Mouse (Mus musculus): ENCODE data around the gene Dmp1. TPM values are rescaled to one million over a fixed set of nuclear protein-coding genes. Genes with fewer than 3 reads are reported as not detected.

Gene Dmp1
- polyA plus RNA-seq, 1 experiment: not detected

DNA sequence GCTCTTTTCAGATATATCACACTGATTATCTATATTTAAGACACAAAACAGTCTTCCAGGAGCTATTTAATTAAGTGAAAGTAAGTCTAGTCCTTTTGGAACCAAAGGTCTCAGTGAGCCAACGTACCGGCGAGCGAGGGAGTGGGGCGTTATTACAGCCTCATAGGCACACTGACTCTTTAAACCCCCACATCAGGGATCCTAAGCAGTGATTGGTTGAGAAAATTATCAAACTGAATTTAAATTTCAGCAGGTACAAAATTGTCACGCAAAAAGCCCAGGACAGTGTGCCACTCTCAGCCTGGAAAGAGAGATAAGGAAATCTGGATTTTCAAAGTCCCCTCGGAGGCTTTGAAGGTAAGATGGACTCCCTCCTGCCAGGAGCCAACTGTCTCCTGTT, 32.0 kb upstream of the Dmp1 start, which contains the start of gene Dspp:
Gene Dspp, plus strand, starts transcription at position 301 of the 400 bp plus-strand sequence.
- Histone ChIP-seq H3K9ac (ENCODE audit: low read depth, poor library complexity, severe bottlenecking) (no peak within 1 kb of the TSS), H3K4me1 (ENCODE audit: control insufficient read depth, insufficient read depth, low read length) (no peaks in the 10 kb centered on the region), H3K27ac (ENCODE audit: insufficient read depth, low read length) (no peak within 1 kb of the TSS), H3K4me3 (ENCODE audit: low read depth, low read length) (no peak within 1 kb of the TSS), H3K27me3 (ENCODE audit: control insufficient read depth, insufficient read depth, low read length, poor library complexity, severe bottlenecking) (no peaks in the 10 kb centered on the region), H3K36me3 (ENCODE audit: control insufficient read depth, insufficient read depth, low read length, poor library complexity, severe bottlenecking) (no peaks in the 10 kb centered on the region), H3K9me3 (replicated peaks; ENCODE audit: control insufficient read depth, insufficient read depth, low read length, poor library complexity, severe bottlenecking) (no peaks in the 10 kb centered on the region)
- TF ChIP-seq CTCF (IDR thresholded peaks at IDR 0.05; ENCODE audit: low read depth, low read length) (no peak), POLR2A (IDR thresholded peaks at IDR 0.05; ENCODE audit: insufficient read depth, low read length) (no peak), EP300 (IDR thresholded peaks at IDR 0.05; ENCODE audit: insufficient read depth, low read depth, low read length) (no peak)

DNA sequence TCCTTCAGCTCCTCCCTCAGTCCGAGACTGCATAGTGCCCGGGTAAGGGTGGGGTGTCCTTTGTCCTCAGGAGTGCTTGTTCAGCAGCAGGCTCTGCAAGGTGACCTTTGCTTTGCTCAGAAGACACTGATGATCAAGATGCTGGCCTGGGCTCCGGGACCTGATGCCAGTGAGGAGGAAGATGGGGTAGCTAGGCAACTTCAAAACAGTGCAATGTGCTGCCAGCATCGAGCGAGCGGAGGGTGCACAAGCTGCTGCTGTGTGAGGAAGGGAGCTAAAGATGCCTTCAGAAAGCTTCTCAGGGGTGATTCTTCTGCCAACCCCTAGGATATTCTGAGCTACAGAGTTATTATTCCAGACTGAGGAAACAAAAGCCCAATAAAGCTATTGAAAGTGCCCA, 29.3 kb upstream of the Dmp1 start:
- Histone ChIP-seq H3K27ac (ENCODE audit: insufficient read depth, low read length) (no peak overlapping the region), H3K4me3 (ENCODE audit: low read depth, low read length) (no peak overlapping the region), H3K36me3 (ENCODE audit: control insufficient read depth, insufficient read depth, low read length, poor library complexity, severe bottlenecking) (no peaks in the 10 kb centered on the region), H3K9ac (ENCODE audit: low read depth, poor library complexity, severe bottlenecking) (no peak overlapping the region), H3K9me3 (replicated peaks; ENCODE audit: control insufficient read depth, insufficient read depth, low read length, poor library complexity, severe bottlenecking) (no peaks in the 10 kb centered on the region), H3K4me1 (ENCODE audit: control insufficient read depth, insufficient read depth, low read length) (no peaks in the 10 kb centered on the region), H3K27me3 (ENCODE audit: control insufficient read depth, insufficient read depth, low read length, poor library complexity, severe bottlenecking) (no peaks in the 10 kb centered on the region)
- TF ChIP-seq CTCF (IDR thresholded peaks at IDR 0.05; ENCODE audit: low read depth, low read length) (no peak), POLR2A (IDR thresholded peaks at IDR 0.05; ENCODE audit: insufficient read depth, low read length) (no peak), EP300 (IDR thresholded peaks at IDR 0.05; ENCODE audit: insufficient read depth, low read depth, low read length) (no peak)

DNA sequence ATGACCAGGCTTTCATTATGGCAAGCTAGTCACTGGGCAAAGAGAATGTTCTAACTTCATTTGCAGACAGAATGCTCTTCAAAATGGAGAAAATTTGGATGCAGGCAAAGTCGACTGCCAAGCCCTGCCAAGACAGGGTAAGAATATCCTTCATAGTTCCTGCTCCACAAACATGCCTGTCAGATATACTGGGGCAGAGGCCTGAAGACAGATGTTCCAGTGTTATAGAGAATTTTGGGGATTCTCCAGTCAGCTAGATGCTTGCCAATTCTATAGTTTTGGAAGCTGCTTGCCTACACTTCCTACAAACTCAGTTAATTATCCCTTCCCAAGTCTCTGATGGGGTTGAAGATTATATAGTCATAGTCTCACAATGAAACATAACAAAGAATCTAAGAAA, 18.7 kb upstream of the Dmp1 start:
- Histone ChIP-seq H3K9me3 (replicated peaks; ENCODE audit: control insufficient read depth, insufficient read depth, low read length, poor library complexity, severe bottlenecking) (peaks cover 22% of the 10 kb centered on the region), H3K36me3 (ENCODE audit: control insufficient read depth, insufficient read depth, low read length, poor library complexity, severe bottlenecking) (no peaks in the 10 kb centered on the region), H3K4me1 (ENCODE audit: control insufficient read depth, insufficient read depth, low read length) (no peaks in the 10 kb centered on the region), H3K4me3 (ENCODE audit: low read depth, low read length) (no peak overlapping the region), H3K27ac (ENCODE audit: insufficient read depth, low read length) (no peak overlapping the region), H3K27me3 (ENCODE audit: control insufficient read depth, insufficient read depth, low read length, poor library complexity, severe bottlenecking) (no peaks in the 10 kb centered on the region), H3K9ac (ENCODE audit: low read depth, poor library complexity, severe bottlenecking) (no peak overlapping the region)
- TF ChIP-seq POLR2A (IDR thresholded peaks at IDR 0.05; ENCODE audit: insufficient read depth, low read length): no peak
- TF ChIP-seq EP300 (IDR thresholded peaks at IDR 0.05; ENCODE audit: insufficient read depth, low read depth, low read length): no peak
- no peak for TF ChIP-seq CTCF (IDR thresholded peaks at IDR 0.05; ENCODE audit: low read depth, low read length)

DNA sequence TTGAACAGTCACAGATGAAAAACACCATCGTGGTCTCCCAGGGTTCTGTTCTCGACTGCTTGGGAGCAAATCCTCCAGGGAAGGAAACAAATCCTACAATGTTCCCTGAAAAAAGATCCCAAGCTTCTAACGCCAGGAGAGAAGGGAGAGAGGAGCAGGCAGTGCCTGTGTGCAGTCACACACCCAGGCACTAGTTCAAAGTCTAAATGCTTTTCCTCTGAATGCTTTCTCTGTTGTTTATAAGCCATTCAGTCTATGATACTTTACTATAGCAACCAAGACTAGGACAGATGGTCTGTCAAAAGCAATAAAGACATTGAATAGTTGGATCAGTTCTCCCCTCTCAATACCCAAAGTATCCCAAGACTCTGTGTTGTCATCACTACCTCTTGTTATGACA, 15.1 kb upstream of the Dmp1 start:
- Histone ChIP-seq H3K36me3 (ENCODE audit: control insufficient read depth, insufficient read depth, low read length, poor library complexity, severe bottlenecking) (no peaks in the 10 kb centered on the region), H3K4me1 (ENCODE audit: control insufficient read depth, insufficient read depth, low read length) (no peaks in the 10 kb centered on the region), H3K9me3 (replicated peaks; ENCODE audit: control insufficient read depth, insufficient read depth, low read length, poor library complexity, severe bottlenecking) (peaks cover 28% of the 10 kb centered on the region), H3K9ac (ENCODE audit: low read depth, poor library complexity, severe bottlenecking) (no peak overlapping the region), H3K4me3 (ENCODE audit: low read depth, low read length) (no peak overlapping the region), H3K27me3 (ENCODE audit: control insufficient read depth, insufficient read depth, low read length, poor library complexity, severe bottlenecking) (no peaks in the 10 kb centered on the region), H3K27ac (ENCODE audit: insufficient read depth, low read length) (no peak overlapping the region)
- TF ChIP-seq CTCF (IDR thresholded peaks at IDR 0.05; ENCODE audit: low read depth, low read length) (no peak), POLR2A (IDR thresholded peaks at IDR 0.05; ENCODE audit: insufficient read depth, low read length) (no peak), EP300 (IDR thresholded peaks at IDR 0.05; ENCODE audit: insufficient read depth, low read depth, low read length) (no peak)

- Histone ChIP-seq H3K27ac (ENCODE audit: insufficient read depth, low read length) (no peak overlapping the region), H3K36me3 (ENCODE audit: control insufficient read depth, insufficient read depth, low read length, poor library complexity, severe bottlenecking) (no peaks in the 10 kb centered on the region), H3K4me3 (ENCODE audit: low read depth, low read length) (no peak overlapping the region), H3K9ac (ENCODE audit: low read depth, poor library complexity, severe bottlenecking) (no peak overlapping the region), H3K9me3 (replicated peaks; ENCODE audit: control insufficient read depth, insufficient read depth, low read length, poor library complexity, severe bottlenecking) (peaks cover 23% of the 10 kb centered on the region), H3K27me3 (ENCODE audit: control insufficient read depth, insufficient read depth, low read length, poor library complexity, severe bottlenecking) (no peaks in the 10 kb centered on the region), H3K4me1 (ENCODE audit: control insufficient read depth, insufficient read depth, low read length) (no peaks in the 10 kb centered on the region)
- TF ChIP-seq POLR2A (IDR thresholded peaks at IDR 0.05; ENCODE audit: insufficient read depth, low read length): no peak
- no peak for TF ChIP-seq EP300 (IDR thresholded peaks at IDR 0.05; ENCODE audit: insufficient read depth, low read depth, low read length)
- no peak for TF ChIP-seq CTCF (IDR thresholded peaks at IDR 0.05; ENCODE audit: low read depth, low read length)
Observed at GRCm38 (mm10) chr5:104195086-104195485, 7.3 kb upstream of the Dmp1 start.

DNA sequence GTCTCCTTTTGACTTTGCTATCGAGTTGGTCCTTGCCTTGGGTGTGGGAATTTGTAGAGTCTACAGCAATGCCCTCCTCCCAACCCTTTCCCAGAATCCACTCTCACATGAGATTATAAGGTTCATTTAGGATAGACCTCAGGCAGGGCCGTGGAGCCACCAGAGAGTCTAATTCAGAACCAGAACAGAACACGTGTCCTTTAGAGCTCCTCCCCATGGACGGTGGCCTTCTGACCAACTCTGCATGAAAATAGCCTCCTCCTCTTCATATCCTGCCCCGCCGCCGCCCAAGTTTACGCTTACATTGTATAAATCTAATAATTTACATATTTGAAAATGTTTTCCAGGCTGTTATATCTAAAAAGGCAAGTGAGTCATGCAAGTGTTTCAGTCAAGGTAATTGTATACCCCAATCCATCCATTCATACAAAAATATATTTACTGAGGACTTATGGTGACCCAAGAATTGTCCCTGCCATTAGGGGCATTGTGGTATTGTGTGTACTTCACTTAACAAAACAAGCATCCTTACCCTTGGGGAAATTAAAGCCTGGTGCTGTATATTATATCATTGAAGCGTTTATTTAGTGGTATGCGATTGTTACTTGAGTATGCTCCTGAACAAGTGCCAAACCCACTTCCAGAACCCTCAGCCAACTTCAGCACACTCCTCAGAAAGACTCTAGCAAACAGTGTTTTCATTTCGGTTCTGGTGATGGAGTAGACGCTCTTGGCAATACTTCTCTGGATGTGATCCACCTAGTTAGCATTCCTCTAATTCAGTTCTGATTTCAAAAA, 1.1 kb upstream of the Dmp1 start:
- H3K36me3 ChIP-seq (ENCODE audit: control insufficient read depth, insufficient read depth, low read length, poor library complexity, severe bottlenecking): no peaks in the 10 kb centered on the region
- no peak for TF ChIP-seq EP300 (IDR thresholded peaks at IDR 0.05; ENCODE audit: insufficient read depth, low read depth, low read length)
- TF ChIP-seq POLR2A (IDR thresholded peaks at IDR 0.05; ENCODE audit: insufficient read depth, low read length): no peak
- no peak for TF ChIP-seq CTCF (IDR thresholded peaks at IDR 0.05; ENCODE audit: low read depth, low read length)
- no peak overlapping the region for H3K9ac ChIP-seq (ENCODE audit: low read depth, poor library complexity, severe bottlenecking)
- H3K9me3 ChIP-seq (replicated peaks; ENCODE audit: control insufficient read depth, insufficient read depth, low read length, poor library complexity, severe bottlenecking): no peaks in the 10 kb centered on the region
- H3K27me3 ChIP-seq (ENCODE audit: control insufficient read depth, insufficient read depth, low read length, poor library complexity, severe bottlenecking): no peaks in the 10 kb centered on the region
- no peaks in the 10 kb centered on the region for H3K4me1 ChIP-seq (ENCODE audit: control insufficient read depth, insufficient read depth, low read length)
- H3K4me3 ChIP-seq (ENCODE audit: low read depth, low read length): no peak overlapping the region
- H3K27ac ChIP-seq (ENCODE audit: insufficient read depth, low read length): no peak overlapping the region
